Mouse (Mus musculus) liver, postnatal 0 days (tissue): ENCODE data around the gene Tex46. TPM values are rescaled to one million over a fixed set of nuclear protein-coding genes. Genes with fewer than 3 reads are reported as not detected.
A peak's percentile ranks its signal among the peaks of the same experiment; 100 is the strongest.

ENCODE experiments used
- ATAC-seq: fragments of 200-750 bp; cut with Nextera tagmentation; 2 replicates; pipeline ENCODE4 v1.8.0; 2017; ENCODE audit warnings: mild to moderate bottlenecking, moderate library complexity
- DNase-seq: peaks from one replicate; pipeline ENCODE4 v3.0.0-alpha.2; 2016
- H3K27ac ChIP-seq: fragments of 300-500 bp; sonication (generic); 2 replicates; pipeline ENCODE4 v1.5.1; 2014; ENCODE audit warnings: antibody characterized with exemption, moderate library complexity, mild to moderate bottlenecking, low read depth
- H3K27me3 ChIP-seq: fragments of 300-500 bp; sonication (generic); 2 replicates; pipeline ENCODE4 v1.6.1; 2014; ENCODE audit warnings: low read length, control low read depth, mixed read lengths; ENCODE audit not compliant: insufficient read depth
- H3K36me3 ChIP-seq: fragments of 300-500 bp; sonication (generic); replicated peaks from 2 replicates; pipeline ENCODE4 v1.6.1; 2014; ENCODE audit warnings: mild to moderate bottlenecking, control low read depth, low read length, moderate library complexity, mixed read lengths; ENCODE audit not compliant: insufficient read depth
- H3K4me1 ChIP-seq: fragments of 300-500 bp; sonication (generic); 2 replicates; pipeline ENCODE4 v1.6.1; 2014; ENCODE audit warnings: antibody characterized with exemption, mild to moderate bottlenecking, control low read depth; ENCODE audit not compliant: insufficient read depth
- H3K4me2 ChIP-seq: fragments of 300-500 bp; sonication (generic); 2 replicates; pipeline ENCODE4 v1.6.1; 2014; ENCODE audit warnings: low read depth, mild to moderate bottlenecking, low read length, moderate library complexity, mixed read lengths
- H3K4me3 ChIP-seq: fragments of 300-500 bp; sonication (generic); 2 replicates; pipeline ENCODE4 v1.5.1; 2014; ENCODE audit warnings: low read depth, low read length
- H3K9ac ChIP-seq: fragments of 300-500 bp; sonication (generic); replicated peaks from 2 replicates; pipeline ENCODE4 v1.6.1; 2014; ENCODE audit warnings: mild to moderate bottlenecking, moderate library complexity
- H3K9me3 ChIP-seq: fragments of 300-500 bp; sonication (generic); 2 replicates; pipeline ENCODE4 v1.6.1; 2016; ENCODE audit warnings: mild to moderate bottlenecking, control low read depth, low read length, mixed read lengths
- CTCF ChIP-seq: sonication (generic); IDR thresholded peaks from 2 replicates; pipeline ENCODE4 v1.5.1; 2016; ENCODE audit warnings: antibody characterized with exemption, low read depth
- EP300 ChIP-seq: IDR thresholded peaks from 2 replicates; pipeline ENCODE4 v1.6.1; 2016; ENCODE audit warnings: antibody characterized with exemption, low read depth, mild to moderate bottlenecking
- WGBS: fragments of 180-500 bp; shearing (Covaris S2); extraction: QIAGEN DNeasy Blood & Tissue Kit; methylation state at CpG from one replicate; pipeline ENCODE4 v1.1.7; 2014; ENCODE audit not compliant: insufficient replicate concordance; 5-methylcytosine and 5-hydroxymethylcytosine counted together
- polyA plus RNA-seq: library from polyadenylated mRNA; unstranded; fragments of >200 nt; fragmentation: Nextera tagmentation; extraction: Ambion mirVana; gene quantifications from 2 replicates; pipeline ENCODE4 v1.2.1, GENCODE M21; 2015

Gene Tex46
- not detected in 2 replicates for polyA plus RNA-seq

DNA sequence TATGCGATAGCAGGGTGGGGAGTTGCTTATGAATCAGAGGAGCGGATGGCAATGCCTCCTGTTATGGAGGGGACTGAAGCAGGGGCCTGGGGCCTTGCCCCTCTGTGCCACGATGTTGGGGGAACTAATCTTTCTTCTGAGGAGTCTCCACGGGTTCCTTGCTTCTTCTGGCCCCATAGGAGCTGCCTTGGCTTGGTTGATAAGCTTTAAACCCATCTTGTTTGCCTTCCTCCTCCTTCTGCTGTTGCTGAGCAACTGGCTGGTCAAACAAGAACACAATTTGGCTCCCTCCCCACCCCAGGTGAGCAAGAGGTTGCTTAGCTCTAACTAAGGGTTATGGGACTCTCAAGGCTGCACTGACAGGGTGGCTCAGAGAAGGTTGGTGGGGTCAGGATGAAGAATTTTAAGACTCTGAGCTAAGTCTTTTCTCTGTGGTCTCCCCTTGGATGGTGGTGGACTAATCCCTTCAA is at the start of gene Tex46:
Gene Tex46 (plus strand): TSS at position 51 of the 470 bp plus-strand sequence.
- Histone ChIP-seq H3K36me3 (no peaks in the 10 kb centered on the region), H3K27me3 (no peaks in the 10 kb centered on the region), H3K27ac (no peak within 1 kb of the TSS), H3K4me2 (no peak within 1 kb of the TSS), H3K9ac (no peak within 1 kb of the TSS), H3K4me3 (no peak within 1 kb of the TSS), H3K9me3 (no peaks in the 10 kb centered on the region), H3K4me1 (no peaks in the 10 kb centered on the region)
- ATAC-seq (no peak), DNase-seq (no peak)
- TF ChIP-seq EP300 (no peak), CTCF (no peak)
- WGBS: 58% methylated on average over 4 of the region's 4 CpGs

DNA sequence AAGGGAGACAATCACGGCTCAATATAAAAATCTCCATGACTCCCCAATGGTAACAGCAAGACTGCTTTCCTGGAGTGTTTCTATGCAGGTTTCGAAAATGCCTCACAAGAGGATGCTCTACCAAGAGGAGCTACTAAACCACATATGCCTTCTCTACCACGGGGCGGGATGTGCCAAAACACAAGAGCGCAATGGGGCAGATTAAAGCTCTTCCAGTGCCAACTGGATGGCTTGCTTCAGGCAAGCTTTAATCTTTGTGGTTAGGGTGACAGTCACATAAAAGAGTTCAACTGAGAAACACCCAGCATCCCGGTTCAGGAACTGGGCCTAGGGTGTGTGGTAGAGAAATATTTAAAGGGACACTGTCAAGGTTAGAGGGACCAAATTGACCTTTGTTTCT is 47.5 kb upstream of the Tex46 start:
- Histone ChIP-seq H3K9me3 (no peaks in the 10 kb centered on the region), H3K27me3 (no peaks in the 10 kb centered on the region), H3K27ac (no peak overlapping the region), H3K4me1 (no peaks in the 10 kb centered on the region), H3K9ac (no peak overlapping the region), H3K36me3 (peaks cover 46% of the 10 kb centered on the region), H3K4me3 (no peak overlapping the region), H3K4me2 (no peak overlapping the region)
- ATAC-seq: no peak
- TF ChIP-seq CTCF: no peak
- TF ChIP-seq EP300: no peak
- WGBS: 82% methylated on average over 6 of the region's 6 CpGs
- DNase-seq: no peak

GRCm38 (mm10) chr4:136568629-136569028 is 41.6 kb upstream of the Tex46 start:
- peak; percentile 17 for DNase-seq

DNA sequence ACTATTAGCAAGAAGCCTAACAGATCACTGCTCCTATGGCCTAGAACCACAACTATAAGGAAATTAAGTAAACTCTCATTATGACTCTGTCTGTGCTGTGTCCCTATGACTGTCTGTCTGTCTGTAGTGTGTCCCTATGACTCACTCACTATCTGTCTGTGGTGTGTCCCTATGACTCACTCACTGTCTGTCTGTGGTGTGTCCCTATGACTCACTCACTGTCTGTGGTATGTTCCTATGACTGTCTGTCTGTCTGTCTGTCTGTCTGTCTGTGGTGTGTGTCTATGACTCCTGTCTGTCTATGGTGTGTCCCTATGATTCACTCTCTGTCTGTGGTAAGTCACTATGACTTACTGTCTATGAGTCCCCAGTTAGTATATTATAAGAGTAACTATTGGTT is 40.2 kb upstream of the Tex46 start:
- Histone ChIP-seq H3K4me1 (no peaks in the 10 kb centered on the region; the same call in 1 of the 2 replicates), H3K27me3 (no peaks in the 10 kb centered on the region), H3K4me3 (no peak overlapping the region), H3K4me2 (no peak overlapping the region), H3K9ac (no peak overlapping the region), H3K36me3 (peaks cover 37% of the 10 kb centered on the region), H3K9me3 (no peaks in the 10 kb centered on the region), H3K27ac (no peak overlapping the region)
- DNase-seq (no peak), ATAC-seq (0 out of 2 replicates have a peak, but pooled peaks have one; percentile 31)
- no peak for TF ChIP-seq CTCF
- no peak for TF ChIP-seq EP300

More at GRCm38 (mm10) chr4:136568629-136569028, 41.6 kb upstream of the Tex46 start:
- no peaks in the 10 kb centered on the region for H3K4me1 ChIP-seq
- H3K9me3 ChIP-seq: no peaks in the 10 kb centered on the region
- no peak overlapping the region for H3K27ac ChIP-seq
- TF ChIP-seq CTCF (peak; percentile 19; the same call in 1 of the 2 replicates), EP300 (no peak)
- H3K27me3 ChIP-seq: no peaks in the 10 kb centered on the region
- ATAC-seq: no peak
- H3K4me2 ChIP-seq: no peak overlapping the region
- no peak overlapping the region for H3K9ac ChIP-seq
- 77% methylated on average over 3 of the region's 3 CpGs for WGBS
- no peak overlapping the region for H3K4me3 ChIP-seq
- H3K36me3 ChIP-seq: peaks cover 41% of the 10 kb centered on the region

DNA sequence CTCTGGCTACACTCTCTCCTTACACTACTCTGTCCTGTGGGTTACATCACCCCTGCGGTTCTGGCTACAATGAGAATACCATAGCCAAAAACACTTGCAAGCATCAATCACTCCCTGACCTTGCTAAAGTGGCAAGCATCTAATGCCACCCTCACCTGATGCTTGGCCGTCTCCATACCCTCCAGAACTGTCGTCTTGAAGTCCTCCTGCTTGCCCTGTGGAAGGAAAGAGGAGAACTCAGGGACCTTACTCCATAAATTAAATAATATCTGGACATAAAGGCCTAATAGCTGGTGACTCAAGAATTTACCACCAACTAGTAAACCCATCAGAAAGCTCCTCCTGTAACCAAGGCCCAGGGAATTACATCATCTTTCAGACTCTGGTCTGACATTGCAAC is 28.4 kb upstream of the Tex46 start:
- Histone ChIP-seq H3K9ac (no peak overlapping the region), H3K4me3 (no peak overlapping the region), H3K9me3 (no peaks in the 10 kb centered on the region), H3K4me2 (no peak overlapping the region), H3K27ac (no peak overlapping the region), H3K27me3 (no peaks in the 10 kb centered on the region), H3K4me1 (no peaks in the 10 kb centered on the region), H3K36me3 (no peaks in the 10 kb centered on the region)
- DNase-seq: no peak
- no peak for TF ChIP-seq EP300
- WGBS: 84% methylated on average over 3 of the region's 3 CpGs
- no peak for ATAC-seq

GRCm38 (mm10) chr4:136587221-136587827 is 22.9 kb upstream of the Tex46 start:
- Histone ChIP-seq H3K27me3 (no peaks in the 10 kb centered on the region), H3K9ac (no peak overlapping the region), H3K9me3 (no peaks in the 10 kb centered on the region), H3K4me2 (no peak overlapping the region), H3K27ac (no peak overlapping the region), H3K4me1 (no peaks in the 10 kb centered on the region; the same call in 1 of the 2 replicates), H3K36me3 (0 out of 2 replicates have a peak, but pooled peaks cover 2% of the 10 kb centered on the region), H3K4me3 (no peak overlapping the region)
- no peak for ATAC-seq
- DNase-seq: no peak
- no peak for TF ChIP-seq EP300
- no peak for TF ChIP-seq CTCF
- 85% methylated on average over 4 of the region's 4 CpGs for WGBS
